Mouse (Mus musculus): ENCODE data around the gene Tsga13.

- TF ChIP-seq POLR2A (IDR thresholded peaks at IDR 0.05; ENCODE audit: low read depth, low read length): no peak
- TF ChIP-seq CTCF (IDR thresholded peaks at IDR 0.05; ENCODE audit: extremely low read depth, insufficient read length, insufficient replicate concordance, low read depth, low read length): no peak
These were observed 22.3 kb downstream of the Tsga13 start for GRCm38 (mm10) chr6:30893081-30893480.
